Mouse (Mus musculus): Measurements from ENCODE around the gene Rhox6.
"Not testable (repeated sequence)": the region's sequence is repeated elsewhere in the genome, so short reads cannot be mapped to it uniquely, and the experiment has no call there.

Gene Rhox6

GRCm38 (mm10) chrX:37826610-37827009 is at the start of gene Rhox6:
Gene Rhox6 (plus strand): TSS chrX:37826910.
- DNase-seq (ENCODE audit: low read depth, low spot score): not testable (repeated sequence)

- DNase-seq (ENCODE audit: low read depth, low spot score): peak; percentile 80
These were observed 19.2 kb upstream of the Rhox6 start for GRCm38 (mm10) chrX:37807286-37808080.

DNA sequence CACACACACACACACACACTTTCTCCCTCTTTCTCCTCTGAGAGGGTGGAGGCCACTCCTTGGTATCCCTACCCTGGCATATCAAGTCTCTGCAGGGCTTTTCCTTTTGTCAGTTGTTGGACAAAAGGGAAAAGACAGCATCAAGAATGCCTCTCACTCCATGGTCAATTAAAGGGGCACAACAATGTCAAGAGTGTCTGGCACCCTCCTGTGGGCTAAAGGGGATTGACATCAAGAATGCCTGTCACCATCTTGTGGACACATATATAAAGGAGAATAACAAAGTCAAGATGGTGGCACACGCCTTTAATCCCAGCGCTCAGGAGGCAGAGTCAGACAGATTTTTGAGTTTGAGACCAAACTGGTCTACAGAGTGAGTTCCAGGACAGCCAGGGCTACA is 17.3 kb upstream of the Rhox6 start:
- DNase-seq (ENCODE audit: low read depth, low spot score): peak; percentile 56

GRCm38 (mm10) chrX:37811179-37811578 is 15.5 kb upstream of the Rhox6 start:
- DNase-seq (ENCODE audit: low read depth, low spot score): peak; percentile 38

- DNase-seq (ENCODE audit: low read depth, low spot score): peak; percentile 28
These were observed 11.0 kb upstream of the Rhox6 start for GRCm38 (mm10) chrX:37815665-37816064.

GRCm38 (mm10) chrX:37831386-37831785 is 4.7 kb downstream of the Rhox6 start, which contains the start of gene Rhox7a:
Gene Rhox7a (plus strand): TSS chrX:37831686.
- DNase-seq (ENCODE audit: low read depth, low spot score): not testable (repeated sequence)

- DNase-seq (ENCODE audit: low read depth, low spot score): no peak
These were observed 44.9 kb downstream of the Rhox6 start for GRCm38 (mm10) chrX:37871641-37872040.

DNA sequence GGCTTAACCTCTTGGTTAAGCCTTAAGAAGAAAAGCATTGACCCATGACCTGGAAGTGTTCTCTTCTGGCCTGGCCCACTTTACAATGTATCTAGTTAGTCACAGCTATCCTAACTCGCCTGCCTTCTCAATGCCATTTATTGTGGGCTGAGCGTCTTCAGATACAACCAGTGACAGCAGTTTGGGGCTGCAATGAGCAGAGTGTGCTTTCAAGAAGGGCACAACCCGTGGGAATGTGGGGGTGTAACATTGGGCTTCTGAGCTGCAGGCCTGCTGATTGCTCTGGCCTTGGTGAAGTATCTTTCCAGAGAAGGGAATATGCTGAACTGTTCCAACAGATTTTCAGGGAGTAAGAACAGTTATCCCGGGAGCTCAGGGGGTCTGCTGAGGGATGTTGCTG is 52.1 kb downstream of the Rhox6 start, which contains the start of gene Rhox8:
Gene Rhox8 (minus strand): TSS at position 101 of the 400 bp plus-strand sequence.
- no peak for DNase-seq (ENCODE audit: low read depth, low spot score)
